Mouse (Mus musculus): ENCODE data around the gene Btf3. TPM values are rescaled to one million over a fixed set of nuclear protein-coding genes. Genes with fewer than 3 reads are reported as not detected.
A peak's percentile ranks its signal among the peaks of the same experiment; 100 is the strongest.

Btf3 gene
- total RNA-seq, 2 experiments from 2014 or later = 190 to 219 TPM

DNA sequence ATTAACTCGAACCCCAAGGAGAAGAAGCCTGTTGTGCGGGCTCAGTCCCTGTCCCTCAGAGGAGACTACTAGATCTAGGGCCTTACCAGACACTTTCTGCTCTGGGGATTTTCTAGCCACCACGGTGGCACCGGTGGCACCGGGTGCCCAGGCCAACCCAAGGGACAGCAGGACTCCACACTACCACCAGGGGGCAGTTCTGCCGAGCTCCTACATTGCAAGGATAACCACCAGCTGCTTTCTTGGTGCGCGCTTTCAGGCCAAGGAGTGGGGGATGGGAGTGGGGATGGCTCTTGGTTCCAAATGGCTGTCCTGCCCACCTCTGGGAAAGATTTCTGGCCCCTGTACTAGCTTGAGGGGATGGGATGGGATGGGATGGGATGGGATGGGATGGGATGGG lies 34.7 kb upstream of the Btf3 start:
- DNase-seq (ENCODE audit: low spot score) = no peak
- intact Hi-C loops (cut with DNase I) = loop anchor here (5.0 kb wide), 1 partner anchor 151 kb away; no protein-coding TSS in a partner anchor

DNA sequence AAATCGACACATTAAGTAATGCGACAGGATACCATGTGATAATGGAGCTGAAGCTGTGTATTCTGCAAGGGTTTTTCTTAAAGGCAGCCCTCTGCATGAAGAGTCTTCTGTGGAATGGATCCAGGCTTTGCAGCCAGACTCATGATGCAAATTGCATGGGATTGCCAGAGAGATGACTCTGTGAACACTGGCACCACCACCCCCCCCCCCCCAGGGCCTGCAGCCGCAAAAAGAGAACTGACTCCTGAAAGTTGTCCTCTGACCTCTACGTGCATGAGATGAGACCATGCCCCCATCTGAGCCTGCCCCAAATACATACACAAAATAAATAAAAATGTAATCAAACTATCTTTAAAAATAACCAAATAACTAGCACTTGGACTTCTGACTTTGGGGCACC lies 32.7 kb upstream of the Btf3 start:
- DNase-seq (ENCODE audit: low spot score) = no peak
- intact Hi-C loops (cut with DNase I) = no loop called here

GRCm38 (mm10) chr13:98340506-98340905 lies 23.7 kb upstream of the Btf3 start:
- DNase-seq (ENCODE audit: low spot score) = peak; percentile 4
- intact Hi-C loops (cut with DNase I) = no loop called here

GRCm38 (mm10) chr13:98336205-98336604 lies 19.4 kb upstream of the Btf3 start:
- intact Hi-C loops (cut with DNase I) = no loop called here
- DNase-seq (ENCODE audit: low spot score) = no peak

GRCm38 (mm10) chr13:98332106-98332505 lies 15.3 kb upstream of the Btf3 start:
- DNase-seq (ENCODE audit: low spot score) = no peak
- intact Hi-C loops (cut with DNase I) = no loop called here

GRCm38 (mm10) chr13:98325034-98325433 lies 8.2 kb upstream of the Btf3 start:
- DNase-seq (ENCODE audit: low spot score) = no peak
- intact Hi-C loops (cut with DNase I) = no loop called here

- no peak for DNase-seq (ENCODE audit: low spot score)
- intact Hi-C loops (cut with DNase I) = no loop called here
These were observed 1.1 kb upstream of the Btf3 start for GRCm38 (mm10) chr13:98317911-98318310.

- DNase-seq (ENCODE audit: low spot score) = no peak
- intact Hi-C loops (cut with DNase I) = no loop called here
These were observed 456 bp upstream of the Btf3 start for GRCm38 (mm10) chr13:98317246-98317677.

DNA sequence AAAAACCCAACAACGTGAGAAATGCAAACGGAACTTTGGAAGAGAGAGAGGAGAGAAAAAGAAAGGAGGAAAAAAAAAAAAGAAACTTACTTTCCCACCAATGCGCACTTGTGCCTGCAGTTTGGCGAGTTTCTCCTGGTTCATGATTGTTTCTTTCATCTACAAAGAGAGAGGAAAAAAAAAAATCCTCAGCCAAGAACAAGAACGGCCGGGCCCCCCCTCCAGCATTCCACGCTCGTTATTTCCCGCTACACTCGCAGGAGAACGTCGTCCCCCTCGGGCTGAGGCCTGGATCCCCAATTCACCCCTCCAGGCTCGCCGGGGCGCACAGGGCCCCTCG lies 696 bp downstream of the Btf3 start:
- DNase-seq (ENCODE audit: low spot score) = no peak
- intact Hi-C loops (cut with DNase I) = no loop called here

DNA sequence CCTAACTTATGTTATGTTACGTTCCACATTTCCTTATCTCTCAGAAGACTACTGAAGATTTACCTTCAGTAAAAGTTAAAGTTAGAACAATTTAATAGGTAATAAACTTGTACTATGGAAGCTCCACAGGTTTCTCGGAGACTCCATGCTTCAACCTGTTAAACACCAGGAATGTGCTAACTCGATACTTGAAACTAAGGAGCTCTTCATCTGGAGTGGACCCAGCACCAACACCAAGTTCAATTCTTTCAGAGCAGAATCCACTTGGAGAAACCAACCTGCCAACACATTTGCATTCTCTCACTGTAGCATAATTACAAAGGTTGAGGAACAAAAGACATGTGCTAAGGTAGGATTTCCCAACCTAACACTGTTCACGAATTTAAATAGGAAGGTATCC lies 1.7 kb downstream of the Btf3 start:
- intact Hi-C loops (cut with DNase I) = loop anchor here (2.0 kb wide), 1 partner anchor 50 kb away; no protein-coding TSS in a partner anchor
- DNase-seq (ENCODE audit: low spot score) = no peak

GRCm38 (mm10) chr13:98313631-98314030 lies 3.2 kb downstream of the Btf3 start:
- intact Hi-C loops (cut with DNase I) = loop anchor here (2.0 kb wide), 1 partner anchor 49 kb away; no protein-coding TSS in a partner anchor
- DNase-seq (ENCODE audit: low spot score) = no peak

- DNase-seq (ENCODE audit: low spot score) = no peak
- intact Hi-C loops (cut with DNase I) = no loop called here
These were observed 5.2 kb downstream of the Btf3 start for GRCm38 (mm10) chr13:98311597-98311996.

DNA sequence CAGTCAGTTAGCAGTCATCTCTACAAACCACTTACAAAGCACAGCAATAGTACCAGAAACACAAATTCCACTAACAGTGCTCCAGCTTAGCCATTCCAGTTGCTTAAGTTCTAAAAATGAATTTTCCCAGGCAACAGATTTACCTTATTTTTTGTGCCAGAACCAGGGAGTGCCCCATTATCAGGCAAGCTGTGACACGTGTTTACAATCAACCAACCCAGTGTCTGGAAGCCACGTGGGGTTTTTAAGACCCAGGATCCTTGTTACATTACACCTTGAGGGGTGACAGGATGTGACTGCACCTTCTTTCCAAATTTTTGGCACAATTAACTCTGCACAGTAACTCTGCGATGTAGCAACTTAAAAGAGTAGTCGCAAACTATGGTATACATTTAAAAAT lies 8.1 kb downstream of the Btf3 start:
- no peak for DNase-seq (ENCODE audit: low spot score)
- intact Hi-C loops (cut with DNase I) = no loop called here

GRCm38 (mm10) chr13:98308004-98308403 lies 8.8 kb downstream of the Btf3 start:
- intact Hi-C loops (cut with DNase I) = no loop called here

DNA sequence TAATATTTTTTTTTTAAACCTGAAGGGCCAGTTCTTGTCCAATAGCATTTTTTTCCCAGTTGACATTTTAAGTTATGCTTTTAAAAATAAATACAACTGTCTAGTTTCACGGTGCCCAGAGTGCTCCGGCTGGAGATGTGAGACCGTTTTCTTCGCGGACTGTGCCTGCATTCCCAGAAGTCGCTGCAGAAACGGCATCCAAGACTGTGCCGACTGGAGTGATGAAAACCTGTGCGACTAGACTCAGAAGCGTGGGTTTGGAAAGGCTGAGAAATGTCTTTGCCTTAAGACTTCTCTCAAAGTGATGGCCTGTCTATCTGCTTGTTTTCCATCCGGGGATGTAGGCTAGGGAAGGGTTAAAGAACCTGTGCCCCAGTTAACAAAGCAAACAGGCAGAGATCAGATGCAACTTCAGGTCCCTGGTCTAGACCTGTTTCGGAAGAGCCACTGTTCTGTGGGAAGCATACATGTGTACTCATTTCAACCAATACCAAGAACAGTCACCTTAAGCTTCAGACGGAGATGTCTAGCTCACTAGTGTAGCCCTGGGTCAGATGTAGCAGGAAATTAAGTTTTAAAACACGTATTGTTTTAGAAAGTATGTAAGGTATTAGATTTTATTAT lies 9.8 kb downstream of the Btf3 start:
- intact Hi-C loops (cut with DNase I) = no loop called here
- DNase-seq (ENCODE audit: low spot score) = no peak

More at GRCm38 (mm10) chr13:98308004-98308403, 8.8 kb downstream of the Btf3 start:
- no peak for DNase-seq (ENCODE audit: low spot score)

GRCm38 (mm10) chr13:98306393-98306792 lies 10.4 kb downstream of the Btf3 start:
- no peak for DNase-seq (ENCODE audit: low spot score)
- intact Hi-C loops (cut with DNase I) = no loop called here

DNA sequence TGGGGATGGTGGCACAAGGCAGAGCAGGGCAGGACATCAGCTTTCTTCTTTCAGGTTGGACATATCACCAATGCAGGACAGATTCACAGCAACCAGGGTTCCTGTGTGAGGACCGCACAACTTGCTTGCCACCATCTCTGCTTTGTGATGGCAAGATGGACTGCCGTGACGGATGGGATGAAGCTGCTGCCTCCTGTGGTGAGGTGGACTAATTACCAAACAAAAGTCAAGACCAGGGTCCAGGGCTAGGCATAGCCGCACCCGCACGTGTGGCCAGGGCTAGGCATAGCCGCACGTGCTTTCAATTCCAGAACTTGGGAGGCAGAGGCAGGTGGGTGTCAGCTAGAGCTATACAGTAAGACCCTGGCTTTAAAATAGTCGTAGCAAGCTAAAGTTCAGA lies 11.5 kb downstream of the Btf3 start:
- DNase-seq (ENCODE audit: low spot score) = no peak
- intact Hi-C loops (cut with DNase I) = no loop called here

DNA sequence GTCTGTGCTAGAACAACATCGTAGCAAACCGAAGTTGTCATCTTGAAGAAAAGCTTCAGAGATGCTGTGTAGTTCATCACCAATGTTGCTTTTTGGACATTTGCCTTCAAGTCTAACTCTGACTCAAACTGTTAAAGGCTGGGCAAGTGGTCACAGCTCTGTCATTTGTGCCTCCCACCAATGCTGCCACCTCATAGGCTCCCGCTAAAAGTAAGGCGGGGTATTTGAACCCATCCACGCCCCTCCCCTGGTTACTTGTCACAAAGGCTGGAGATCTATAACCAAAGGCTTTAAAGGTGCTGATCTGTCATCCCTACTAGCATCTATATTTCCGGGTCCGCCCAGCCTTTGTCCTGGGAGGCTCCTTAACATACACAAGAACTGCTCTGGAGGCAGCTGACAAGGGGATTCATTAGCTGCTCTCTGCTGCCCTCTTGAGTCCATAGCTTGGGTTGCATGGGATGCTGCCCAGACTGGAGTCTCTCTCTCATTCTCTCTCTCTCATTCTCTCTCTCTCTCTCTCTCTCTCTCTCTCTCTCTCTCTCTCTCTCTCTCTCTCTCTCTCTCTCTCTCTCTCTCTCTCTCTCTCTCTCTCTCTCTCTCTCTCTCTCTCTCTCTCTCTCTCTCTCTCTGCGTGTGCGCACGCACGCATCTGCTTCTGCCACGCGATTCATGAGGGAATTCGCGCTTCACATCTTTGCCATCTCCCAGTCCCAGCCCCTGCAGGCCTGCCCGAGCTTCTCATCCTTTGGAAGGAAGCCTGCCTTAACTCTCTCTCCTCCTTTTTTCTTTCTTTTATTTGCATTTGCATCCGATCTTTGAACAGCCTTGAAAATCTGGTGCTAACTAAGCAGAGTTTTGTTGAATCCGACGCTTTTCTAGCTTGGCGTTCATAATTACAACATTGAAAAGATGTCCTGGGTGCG lies 17.7 kb downstream of the Btf3 start:
- no peak for DNase-seq (ENCODE audit: low spot score)
- intact Hi-C loops (cut with DNase I) = loop anchor here (5.0 kb wide), 1 partner anchor 37 kb away; the partner anchor contains the start of genes Ankra2 and Utp15

- intact Hi-C loops (cut with DNase I) = loop anchor here (5.0 kb wide), 1 partner anchor 36 kb away; the partner anchor contains the start of genes Ankra2 and Utp15
- DNase-seq (ENCODE audit: low spot score) = no peak
These were observed 18.8 kb downstream of the Btf3 start for GRCm38 (mm10) chr13:98297883-98298482.

DNA sequence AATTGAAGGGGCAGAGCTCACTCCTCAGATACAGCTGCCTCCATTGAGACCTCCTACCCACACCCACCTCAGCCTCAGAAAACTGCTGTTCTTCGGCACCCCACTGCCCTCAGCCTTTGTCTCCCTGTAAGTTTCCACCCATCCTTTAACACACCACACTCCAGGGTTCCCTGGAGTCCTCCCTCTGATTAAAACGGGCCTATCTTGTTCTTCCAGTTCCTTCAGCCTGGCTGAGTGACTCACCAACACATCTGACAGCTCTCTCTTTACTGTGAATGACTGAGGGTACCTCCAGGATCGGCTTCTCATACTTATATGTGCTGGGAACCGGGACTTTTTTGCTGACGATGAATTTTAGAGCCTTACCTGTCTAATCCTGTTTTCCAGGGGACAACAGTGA lies 20.7 kb downstream of the Btf3 start:
- intact Hi-C loops (cut with DNase I) = loop anchor here (5.0 kb wide), 1 partner anchor 34 kb away; the partner anchor contains the start of genes Ankra2 and Utp15
- DNase-seq (ENCODE audit: low spot score) = no peak

DNA sequence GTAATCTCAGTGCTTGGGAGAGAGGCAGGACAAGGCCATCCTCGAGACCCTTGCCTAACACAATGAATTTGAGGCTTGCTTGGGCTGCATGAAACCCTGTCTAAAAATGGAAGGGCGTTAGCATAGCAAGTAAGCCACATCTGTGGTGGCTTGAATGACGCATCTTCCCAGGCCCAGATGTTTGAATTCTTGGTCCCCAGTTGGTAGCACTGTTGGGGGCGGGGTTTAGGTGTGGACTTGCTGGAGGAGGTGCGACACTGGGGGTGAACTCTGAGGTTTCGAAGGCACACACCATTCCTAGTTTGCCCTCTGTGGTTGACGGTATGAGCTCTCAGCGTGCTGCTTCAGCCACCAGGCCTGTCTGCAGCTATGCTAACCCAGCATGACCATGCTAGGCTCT lies 25.1 kb downstream of the Btf3 start:
- intact Hi-C loops (cut with DNase I) = no loop called here
- no peak for DNase-seq (ENCODE audit: low spot score)

Measured in heart, postnatal 25 days (tissue).